Mouse (Mus musculus): ENCODE measurements around the gene Chmp1a.

DNA sequence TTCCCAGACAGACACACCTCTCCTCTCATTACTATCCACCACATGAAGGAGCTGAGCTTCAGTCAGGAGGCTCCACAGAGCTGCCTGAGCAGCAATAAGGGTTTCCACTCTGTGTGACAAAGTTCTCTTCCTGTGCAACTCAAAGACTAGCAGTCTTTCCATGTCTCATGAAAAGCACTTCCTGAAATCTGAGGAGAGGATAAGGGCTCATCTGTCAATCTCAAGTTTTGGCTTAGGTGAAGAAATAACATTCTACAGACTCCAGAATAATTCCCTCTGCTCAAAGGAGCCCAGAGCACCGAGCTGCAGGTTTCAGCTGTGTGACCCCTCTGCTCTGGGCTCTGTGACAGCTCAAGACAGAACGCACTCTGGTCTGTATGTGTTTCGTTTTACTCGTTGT is 40.4 kb upstream of the Chmp1a start:
- TF ChIP-seq CTCF (IDR thresholded peaks at IDR 0.05; ENCODE audit: low read depth, low read length): no peak
- no peak for TF ChIP-seq GATA2 (IDR thresholded peaks at IDR 0.05; ENCODE audit: borderline replicate concordance, low read depth, low read length)
- no peak for TF ChIP-seq POLR2AphosphoS5 (IDR thresholded peaks at IDR 0.05; ENCODE audit: insufficient replicate concordance, low read depth, low read length)
- no peak for TF ChIP-seq GATA1 (IDR thresholded peaks at IDR 0.05; ENCODE audit: borderline replicate concordance, low read length)

Measured in G1E (cell line).